Mouse (Mus musculus) MEL (cell line): ENCODE measurements around the gene Cdkal1. TPM values are rescaled to one million over a fixed set of nuclear protein-coding genes. Genes with fewer than 3 reads are reported as not detected.

Experiments used
- DNase-seq: peaks from one replicate; pipeline ENCODE4 v3.0.0; 2011; ENCODE audit warnings: low read depth, low spot score
- H3K27ac ChIP-seq: 2 replicates; pipeline ENCODE4 v1.5.1; 2012; ENCODE audit warnings: low read depth, mild to moderate bottlenecking, control low read depth, low read length, moderate library complexity; ENCODE audit not compliant: control insufficient read depth
- H3K27me3 ChIP-seq, 2 experiments: fragments of 150-350 bp in 1 of 2; sonication (generic) in 1 of 2; 2 replicates each; pipeline ENCODE4 v1.6.1; 2012; ENCODE audit warnings: low read length in 2 of 2, mild to moderate bottlenecking in 2 of 2, improper control_type of control experiment in 1 of 2, moderate library complexity in 1 of 2; ENCODE audit not compliant: insufficient read depth in 2 of 2, control insufficient read depth in 1 of 2
- H3K36me3 ChIP-seq, 2 experiments: 2 replicates each; pipeline ENCODE4 v1.6.1; 2012 to 2014; ENCODE audit warnings: low read length in 2 of 2, improper control_type of control experiment in 1 of 2, inconsistent platforms in 1 of 2, mild to moderate bottlenecking in 1 of 2; ENCODE audit not compliant: insufficient read depth in 2 of 2, control insufficient read depth in 1 of 2
- H3K4me1 ChIP-seq, 2 experiments: fragments of 150-350 bp in 1 of 2; sonication (generic) in 1 of 2; 2 replicates each; pipeline ENCODE4 v1.6.1; 2012; ENCODE audit warnings: low read length in 2 of 2, improper control_type of control experiment in 1 of 2, mild to moderate bottlenecking in 1 of 2; ENCODE audit not compliant: insufficient read depth in 2 of 2, control insufficient read depth in 1 of 2
- H3K4me3 ChIP-seq, 2 experiments: fragments of 150-350 bp in 1 of 2; sonication (generic) in 1 of 2; 2 replicates each; pipeline ENCODE4 v1.5.1; 2012; ENCODE audit warnings: low read depth in 2 of 2, low read length in 2 of 2, mild to moderate bottlenecking in 2 of 2, moderate library complexity in 2 of 2, control low read depth in 1 of 2, improper control_type of control experiment in 1 of 2; ENCODE audit not compliant: control insufficient read depth in 1 of 2, insufficient read depth in 1 of 2
- H3K79me2 ChIP-seq: 2 replicates; pipeline ENCODE4 v1.6.1; 2012; ENCODE audit warnings: mild to moderate bottlenecking, low read length, moderate library complexity; ENCODE audit not compliant: control insufficient read depth, poor library complexity, insufficient read depth
- H3K9ac ChIP-seq: 2 replicates; pipeline ENCODE4 v1.6.1; 2012; ENCODE audit warnings: low read depth, mild to moderate bottlenecking, control low read depth, low read length, moderate library complexity; ENCODE audit not compliant: control insufficient read depth, poor library complexity, severe bottlenecking
- H3K9me3 ChIP-seq: fragments of 150-350 bp; sonication (generic); replicated peaks from 2 replicates; pipeline ENCODE4 v1.6.1; 2012; ENCODE audit warnings: mild to moderate bottlenecking, low read length, improper control_type of control experiment, moderate library complexity; ENCODE audit not compliant: insufficient read depth
- BHLHE40 ChIP-seq: IDR thresholded peaks from 2 replicates; pipeline ENCODE4 v1.6.1; 2012; ENCODE audit warnings: low read depth, mild to moderate bottlenecking, inconsistent platforms, low read length, improper control_type of control experiment, borderline replicate concordance
- CHD1 ChIP-seq: IDR thresholded peaks from 2 replicates; pipeline ENCODE4 v1.6.1; 2012; ENCODE audit warnings: low read depth, mild to moderate bottlenecking, inconsistent platforms, low read length, improper control_type of control experiment
- CHD2 ChIP-seq: IDR thresholded peaks from 2 replicates; pipeline ENCODE4 v1.6.1; 2011; ENCODE audit warnings: low read length, improper control_type of control experiment
- CTCF ChIP-seq, 3 experiments: IDR thresholded peaks in 2 of 3; conservative IDR thresholded peaks in 1 of 3; 2 replicates each; pipeline ENCODE4 v1.5.1; 2011 to 2012; ENCODE audit warnings: low read length in 3 of 3, low read depth in 2 of 3, mild to moderate bottlenecking in 2 of 3, improper control_type of control experiment in 1 of 3, inconsistent platforms in 1 of 3, mixed read lengths in 1 of 3, moderate library complexity in 1 of 3; ENCODE audit not compliant: control insufficient read depth in 1 of 3, insufficient read depth in 1 of 3, poor library complexity in 1 of 3, severe bottlenecking in 1 of 3
- E2F4 ChIP-seq: IDR thresholded peaks from 2 replicates; pipeline ENCODE4 v1.6.1; 2011; ENCODE audit warnings: low read depth, low read length, improper control_type of control experiment, borderline replicate concordance
- ELF1 ChIP-seq: IDR thresholded peaks from 2 replicates; pipeline ENCODE4 v1.6.1; 2014; ENCODE audit warnings: low read depth, mild to moderate bottlenecking, inconsistent platforms, low read length, improper control_type of control experiment, moderate library complexity
- EP300 ChIP-seq, 2 experiments: IDR thresholded peaks; 2 replicates each; pipeline ENCODE4 v1.6.1; 2011; ENCODE audit warnings: improper control_type of control experiment in 2 of 2, low read length in 2 of 2, low read depth in 1 of 2, mild to moderate bottlenecking in 1 of 2
- ETS1 ChIP-seq: IDR thresholded peaks from 2 replicates; pipeline ENCODE4 v1.6.1; 2012; ENCODE audit warnings: low read depth, mild to moderate bottlenecking, inconsistent platforms, low read length, improper control_type of control experiment, moderate library complexity
- GATA1 ChIP-seq: IDR thresholded peaks from 2 replicates; pipeline ENCODE4 v1.6.1; 2011; ENCODE audit warnings: low read depth, low read length, improper control_type of control experiment
- HCFC1 ChIP-seq: IDR thresholded peaks from 2 replicates; pipeline ENCODE4 v1.6.1; 2012; ENCODE audit warnings: low read depth, mild to moderate bottlenecking, inconsistent platforms, low read length, improper control_type of control experiment, moderate library complexity
- KAT2A ChIP-seq: conservative IDR thresholded peaks from 2 replicates; pipeline ENCODE4 v1.6.1; 2012; ENCODE audit warnings: low read depth, low read length, improper control_type of control experiment, inconsistent platforms
- MAX ChIP-seq: IDR thresholded peaks from 2 replicates; pipeline ENCODE4 v1.6.1; 2011; ENCODE audit warnings: low read length, improper control_type of control experiment
- MEF2A ChIP-seq: IDR thresholded peaks from 2 replicates; pipeline ENCODE4 v1.6.1; 2014; ENCODE audit warnings: low read depth, mild to moderate bottlenecking, inconsistent platforms, low read length, improper control_type of control experiment; ENCODE audit not compliant: poor library complexity, insufficient replicate concordance, severe bottlenecking; ENCODE audit errors: extremely low read depth
- MXI1 ChIP-seq: IDR thresholded peaks from 2 replicates; pipeline ENCODE4 v1.6.1; 2011; ENCODE audit warnings: mild to moderate bottlenecking, low read depth, low read length, improper control_type of control experiment
- MYC ChIP-seq: IDR thresholded peaks from 2 replicates; pipeline ENCODE4 v1.6.1; 2011; ENCODE audit warnings: low read depth, mild to moderate bottlenecking, low read length, improper control_type of control experiment, moderate library complexity
- POLR2A ChIP-seq, 2 experiments: IDR thresholded peaks; 2 replicates each; pipeline ENCODE4 v1.6.1; 2011 to 2012; ENCODE audit warnings: low read length in 2 of 2, mild to moderate bottlenecking in 2 of 2, control low read depth in 1 of 2, improper control_type of control experiment in 1 of 2, low read depth in 1 of 2, moderate library complexity in 1 of 2; ENCODE audit not compliant: control insufficient read depth in 1 of 2, insufficient read depth in 1 of 2, poor library complexity in 1 of 2
- RAD21 ChIP-seq: IDR thresholded peaks from 2 replicates; pipeline ENCODE4 v1.6.1; 2011; ENCODE audit warnings: mild to moderate bottlenecking, low read depth, low read length, improper control_type of control experiment
- RCOR1 ChIP-seq: IDR thresholded peaks from 2 replicates; pipeline ENCODE4 v1.6.1; 2012; ENCODE audit warnings: low read depth, mild to moderate bottlenecking, inconsistent platforms, low read length, improper control_type of control experiment
- SMC3 ChIP-seq: IDR thresholded peaks from 2 replicates; pipeline ENCODE4 v1.6.1; 2011; ENCODE audit warnings: low read depth, low read length, improper control_type of control experiment
- TAL1 ChIP-seq: IDR thresholded peaks from 2 replicates; pipeline ENCODE4 v1.6.1; 2012; ENCODE audit warnings: mild to moderate bottlenecking, inconsistent platforms, low read length, moderate library complexity, mixed read lengths
- TBP ChIP-seq: IDR thresholded peaks from 2 replicates; pipeline ENCODE4 v1.8.0; 2011; ENCODE audit warnings: low read depth, low read length, improper control_type of control experiment
- TCF12 ChIP-seq: IDR thresholded peaks from 2 replicates; pipeline ENCODE4 v1.6.1; 2014; ENCODE audit warnings: low read depth, mild to moderate bottlenecking, inconsistent platforms, low read length, improper control_type of control experiment, moderate library complexity
- UBTF ChIP-seq: IDR thresholded peaks from 2 replicates; pipeline ENCODE4 v1.6.1; 2012; ENCODE audit warnings: low read depth, mild to moderate bottlenecking, inconsistent platforms, low read length, improper control_type of control experiment, moderate library complexity, borderline replicate concordance; ENCODE audit not compliant: insufficient read depth
- USF1 ChIP-seq: IDR thresholded peaks from 2 replicates; pipeline ENCODE4 v1.6.1; 2014; ENCODE audit warnings: low read depth, mild to moderate bottlenecking, inconsistent platforms, low read length, improper control_type of control experiment, moderate library complexity
- USF2 ChIP-seq, 2 experiments: IDR thresholded peaks; 2 replicates each; pipeline ENCODE4 v1.6.1; 2011 to 2012; ENCODE audit warnings: improper control_type of control experiment in 2 of 2, low read length in 2 of 2, borderline replicate concordance in 1 of 2, inconsistent platforms in 1 of 2, low read depth in 1 of 2, mild to moderate bottlenecking in 1 of 2; ENCODE audit not compliant: insufficient read depth in 1 of 2
- ZC3H11A ChIP-seq: IDR thresholded peaks from 2 replicates; pipeline ENCODE4 v1.6.1; 2012; ENCODE audit warnings: low read depth, mild to moderate bottlenecking, inconsistent platforms, low read length, improper control_type of control experiment
- ZKSCAN1 ChIP-seq: IDR thresholded peaks from 2 replicates; pipeline ENCODE4 v1.6.1; 2012; ENCODE audit warnings: low read depth, mild to moderate bottlenecking, inconsistent platforms, low read length, improper control_type of control experiment, moderate library complexity
- ZMIZ1 ChIP-seq: IDR thresholded peaks from 2 replicates; pipeline ENCODE4 v1.6.1; 2012; ENCODE audit warnings: low read depth, mild to moderate bottlenecking, inconsistent platforms, low read length, improper control_type of control experiment, moderate library complexity
- ZNF384 ChIP-seq: IDR thresholded peaks from 2 replicates; pipeline ENCODE4 v1.6.1; 2012; ENCODE audit warnings: low read depth, mild to moderate bottlenecking, inconsistent platforms, low read length, improper control_type of control experiment
- polyA plus RNA-seq, 2 experiments: library from polyadenylated mRNA; stranded (reverse) in 1 of 2; unstranded in 1 of 2; fragments of >175 nt in 1 of 2; fragments of >200 nt in 1 of 2; gene quantifications; 2 replicates each; pipeline versions ENCODE4 v1.2.1 to v1.2.4; 2012; ENCODE audit warnings: low replicate concordance in 2 of 2, low read depth in 1 of 2; ENCODE audit not compliant: insufficient read length in 2 of 2, insufficient read depth in 1 of 2, missing spikeins in 1 of 2
- total RNA-seq: library from RNA; depleted of rRNA; stranded (reverse); fragments of 300-350 nt; gene quantifications from 2 replicates; pipeline ENCODE4 v1.2.3, GENCODE M21; 2012

Cdkal1 gene
- total and polyA plus RNA-seq, 3 experiments, result 10.6 to 11.0 TPM; not detected in 1

DNA sequence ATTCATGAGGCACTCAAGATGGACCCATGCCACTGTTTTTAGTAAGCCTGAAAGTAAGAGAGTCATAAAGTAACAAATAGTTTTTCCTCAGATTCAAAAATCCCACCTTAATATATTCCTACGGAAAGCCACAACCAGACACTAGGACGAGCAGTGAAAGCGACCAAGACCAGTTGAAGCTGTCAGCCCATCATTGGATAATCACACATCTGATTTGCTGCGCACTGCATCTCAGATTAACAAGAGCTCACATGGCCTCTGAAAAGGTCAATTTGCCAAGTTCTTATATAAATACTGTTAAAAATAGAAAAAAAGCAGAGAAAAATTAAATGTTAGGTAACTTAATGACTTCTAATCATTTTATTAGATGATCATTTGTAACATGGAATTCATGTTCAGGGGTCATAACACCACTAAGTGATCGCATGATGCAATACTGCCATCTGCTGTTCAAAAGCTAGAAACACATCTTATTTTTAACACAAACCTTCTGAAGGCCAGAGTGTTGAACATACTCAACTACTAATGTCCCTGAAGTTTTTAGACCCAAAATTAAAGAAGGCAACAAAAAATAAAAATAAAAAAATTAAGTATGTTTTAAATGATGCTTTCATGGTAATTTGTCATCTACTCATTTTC lies 16.9 kb downstream of the Cdkal1 start:
- H3K4me3 ChIP-seq, result no peak overlapping the region
- no peak overlapping the region for H3K27ac ChIP-seq
- peak; percentile 79 for DNase-seq
- H3K9ac ChIP-seq, result no peak overlapping the region
- peaks cover 0 to 19% of the 10 kb centered on the region in 2 experiments; a peak in 2 of 4 replicates for H3K36me3 ChIP-seq
- no peaks in the 10 kb centered on the region for H3K27me3 ChIP-seq
- peak; percentile 25 to 89 (median 74); a peak in 5 of 6 replicates for TF ChIP-seq CTCF (IDR thresholded peaks at IDR 0.05 in 2 of 3, conservative IDR thresholded peaks at IDR 0.05 in 1 of 3; ENCODE audit: control insufficient read depth in 1 of 3, insufficient read depth in 1 of 3, low read depth in 2 of 3, low read length in 3 of 3, poor library complexity in 1 of 3, severe bottlenecking in 1 of 3)
- TF ChIP-seq SMC3, result peak; percentile 88
- no peak for TF ChIP-seq HCFC1
- peak; percentile 87 for TF ChIP-seq ZC3H11A
- peak; percentile 98 for TF ChIP-seq RAD21
- no peak for TF ChIP-seq ZMIZ1
- H3K9me3 ChIP-seq, result no peaks in the 10 kb centered on the region
- H3K4me1 ChIP-seq, result no peaks in the 10 kb centered on the region; a peak in 1 of 4 replicates
- H3K79me2 ChIP-seq, result no peaks in the 10 kb centered on the region

GRCm38 (mm10) chr13:29835170-29835569 lies 20.3 kb downstream of the Cdkal1 start:
- H3K36me3 ChIP-seq, result peaks cover 6 to 7% of the 10 kb centered on the region in 2 experiments
- H3K27me3 ChIP-seq, result no peaks in the 10 kb centered on the region
- H3K79me2 ChIP-seq, result 0 out of 2 replicates have a peak, but pooled peaks cover 1% of the 10 kb centered on the region
- H3K4me1 ChIP-seq, result peaks cover 0 to 5% of the 10 kb centered on the region in 2 experiments; a peak in 2 of 4 replicates
- H3K9me3 ChIP-seq, result no peaks in the 10 kb centered on the region
- DNase-seq, result peak; percentile 77
- H3K9ac ChIP-seq, result no peak overlapping the region
- no peak overlapping the region for H3K4me3 ChIP-seq
- H3K27ac ChIP-seq, result no peak overlapping the region
- TF ChIP-seq ZNF384 (peak; percentile 100), SMC3 (peak; percentile 86), E2F4 (no peak), ELF1 (no peak), BHLHE40 (no peak), POLR2A (IDR thresholded peaks at IDR 0.05; ENCODE audit: control insufficient read depth in 1 of 2, insufficient read depth in 1 of 2, low read depth in 1 of 2, low read length in 2 of 2, poor library complexity in 1 of 2) (no peak), KAT2A (no peak), ZC3H11A (peak; percentile 86), RCOR1 (no peak), TCF12 (no peak), UBTF (no peak), MYC (0 out of 2 replicates have a peak, but pooled peaks have one; percentile 14), MXI1 (no peak), ZKSCAN1 (peak; percentile 87; the same call in 1 of the 2 replicates), TAL1 (no peak), EP300 (IDR thresholded peaks at IDR 0.05; ENCODE audit: low read depth in 1 of 2, low read length in 2 of 2) (no peak; a peak in 1 of 4 replicates), GATA1 (peak; percentile 63; the same call in 1 of the 2 replicates), CTCF (IDR thresholded peaks at IDR 0.05 in 2 of 3, conservative IDR thresholded peaks at IDR 0.05 in 1 of 3; ENCODE audit: control insufficient read depth in 1 of 3, insufficient read depth in 1 of 3, low read depth in 2 of 3, low read length in 3 of 3, poor library complexity in 1 of 3, severe bottlenecking in 1 of 3) (peak; percentile 52 to 86 (median 70)), ETS1 (no peak), MAX (no peak), HCFC1 (0 out of 2 replicates have a peak, but pooled peaks have one; percentile 43), MEF2A (no peak), TBP (no peak), CHD1 (no peak), USF1 (no peak), CHD2 (no peak), USF2 (IDR thresholded peaks at IDR 0.05; ENCODE audit: borderline replicate concordance in 1 of 2, insufficient read depth in 1 of 2, low read depth in 1 of 2, low read length in 2 of 2) (no peak)
